Mouse (Mus musculus) kidney, embryonic 16.5 days (tissue): ENCODE results near the gene Map3k9. TPM values are rescaled to one million over a fixed set of nuclear protein-coding genes. Genes with fewer than 3 reads are reported as not detected.

Source experiments
- ATAC-seq: fragments of 200-750 bp; cut with Nextera tagmentation; 2 replicates; pipeline ENCODE4 v1.8.0; 2017; ENCODE audit warnings: moderate TSS enrichment; ENCODE audit not compliant: low FRiP score, low TSS enrichment
- H3K27ac ChIP-seq: fragments of 300-500 bp; sonication (generic); 2 replicates; pipeline ENCODE4 v1.5.1; 2014; ENCODE audit warnings: low read length
- H3K27me3 ChIP-seq: fragments of 300-500 bp; sonication (generic); 2 replicates; pipeline ENCODE4 v1.6.1; 2014; ENCODE audit warnings: low read length, control low read depth, mixed read lengths; ENCODE audit not compliant: insufficient read depth
- H3K36me3 ChIP-seq: fragments of 300-500 bp; sonication (generic); 2 replicates; pipeline ENCODE4 v1.6.1; 2014; ENCODE audit warnings: low read length, control low read depth, mixed read lengths; ENCODE audit not compliant: insufficient read depth
- H3K4me1 ChIP-seq: fragments of 300-500 bp; sonication (generic); 2 replicates; pipeline ENCODE4 v1.6.1; 2014; ENCODE audit warnings: low read length, control low read depth, mixed read lengths; ENCODE audit not compliant: insufficient read depth
- H3K4me2 ChIP-seq: fragments of 300-500 bp; sonication (generic); replicated peaks from 2 replicates; pipeline ENCODE4 v1.6.1; 2014; ENCODE audit warnings: low read depth, low read length
- H3K4me3 ChIP-seq: fragments of 300-500 bp; sonication (generic); 2 replicates; pipeline ENCODE4 v1.5.1; 2014; ENCODE audit warnings: mild to moderate bottlenecking, low read length
- H3K9ac ChIP-seq: fragments of 300-500 bp; sonication (generic); replicated peaks from 2 replicates; pipeline ENCODE4 v1.6.1; 2014; ENCODE audit warnings: low read length
- H3K9me3 ChIP-seq: fragments of 300-500 bp; sonication (generic); 2 replicates; pipeline ENCODE4 v1.6.1; 2016; ENCODE audit warnings: low read length, control low read depth
- whole genome bisulfite sequencing: fragments of 180-500 bp; shearing (Covaris S2); extraction: QIAGEN DNeasy Blood & Tissue Kit; methylation state at CpG from one replicate; pipeline ENCODE4 v1.1.7; 2014; 5-methylcytosine and 5-hydroxymethylcytosine counted together
- polyA plus RNA-seq: library from polyadenylated mRNA; unstranded; fragments of >200 nt; fragmentation: Nextera tagmentation; extraction: Ambion mirVana; gene quantifications from 2 replicates; pipeline ENCODE4 v1.2.1, GENCODE M21; 2015

The Map3k9 gene
- polyA plus RNA-seq, 1 experiment from 2014 or later: 0.97 TPM

DNA sequence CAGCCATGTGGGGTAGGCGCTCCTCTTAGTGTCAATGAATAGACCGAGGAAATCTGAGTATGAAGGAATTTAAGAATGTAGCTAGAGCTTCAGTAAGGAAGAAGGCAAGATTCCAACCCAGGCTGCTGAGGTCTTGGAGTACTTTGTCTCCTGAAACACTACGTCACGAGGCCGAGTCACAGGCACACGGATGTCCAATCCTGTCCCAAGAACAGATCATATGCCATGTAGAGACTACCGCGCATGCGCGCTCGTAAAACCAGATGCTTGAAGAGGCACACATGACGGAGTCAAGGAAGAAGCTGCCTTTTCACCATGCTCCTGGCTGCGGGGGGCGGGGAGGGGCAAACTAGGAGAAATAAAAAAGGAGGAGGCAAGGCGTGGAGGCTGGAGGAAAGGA lies 90.9 kb downstream of the Map3k9 start:
- Histone ChIP-seq H3K4me3 (no peak overlapping the region), H3K27ac (no peak overlapping the region), H3K27me3 (no peaks in the 10 kb centered on the region), H3K4me2 (no peak overlapping the region), H3K9ac (no peak overlapping the region), H3K9me3 (no peaks in the 10 kb centered on the region), H3K4me1 (no peaks in the 10 kb centered on the region), H3K36me3 (no peaks in the 10 kb centered on the region)
- WGBS: 90% methylated on average over 15 of the region's 15 CpGs
- ATAC-seq: no peak

DNA sequence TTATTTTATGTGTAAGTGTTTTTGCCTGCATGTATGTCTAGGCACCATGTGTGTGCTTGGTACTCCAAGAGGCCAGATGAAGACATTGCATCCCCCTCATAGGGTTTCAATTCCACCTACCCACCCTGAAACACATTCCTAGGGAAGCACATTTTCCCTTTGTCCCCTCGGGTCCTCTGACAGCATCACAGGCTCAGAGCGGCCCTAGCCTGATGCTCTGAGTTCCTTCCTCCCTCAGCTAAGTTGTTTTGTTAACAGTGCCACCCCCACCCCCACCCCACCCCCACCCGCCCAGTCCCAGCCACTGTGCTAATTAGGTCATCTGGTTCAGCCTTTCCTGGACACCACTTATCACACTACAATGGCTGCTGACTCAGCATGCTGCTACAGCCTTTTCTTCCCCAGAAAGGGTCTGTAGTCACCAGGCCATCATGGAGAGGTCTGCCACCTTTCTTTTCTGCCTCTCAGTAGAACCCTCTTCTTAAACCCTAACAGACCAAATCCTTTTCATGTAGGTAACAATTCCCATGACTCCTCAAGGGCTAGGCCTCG lies 91.4 kb downstream of the Map3k9 start:
- Histone ChIP-seq H3K4me1 (no peaks in the 10 kb centered on the region), H3K4me2 (no peak overlapping the region), H3K9ac (no peak overlapping the region), H3K9me3 (no peaks in the 10 kb centered on the region), H3K27me3 (no peaks in the 10 kb centered on the region), H3K27ac (no peak overlapping the region), H3K36me3 (no peaks in the 10 kb centered on the region), H3K4me3 (no peak overlapping the region)
- no peak for ATAC-seq
- WGBS: 36% methylated on average over 4 of the region's 4 CpGs

DNA sequence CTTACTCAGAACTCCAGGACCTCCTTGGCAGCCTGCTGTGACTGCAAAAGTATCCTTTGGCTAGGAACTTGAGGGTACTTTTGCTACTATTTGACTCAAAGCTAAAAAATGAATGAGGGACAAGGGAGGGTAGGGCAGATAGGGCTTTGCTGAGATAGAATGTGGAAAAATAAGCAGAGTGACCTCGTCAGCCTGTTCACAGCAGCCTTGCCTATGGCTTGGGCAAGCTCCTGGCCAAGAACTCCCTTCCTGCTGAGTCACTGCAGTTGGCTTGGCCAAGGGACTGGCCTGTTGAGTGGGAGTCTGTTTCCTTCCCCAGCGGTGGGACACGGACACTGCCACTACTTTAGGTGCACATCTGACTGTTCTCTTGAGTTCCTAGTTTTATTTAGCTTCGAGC lies 92.4 kb downstream of the Map3k9 start:
- Histone ChIP-seq H3K36me3 (no peaks in the 10 kb centered on the region), H3K9me3 (no peaks in the 10 kb centered on the region), H3K27ac (no peak overlapping the region), H3K4me2 (no peak overlapping the region), H3K4me1 (no peaks in the 10 kb centered on the region), H3K9ac (no peak overlapping the region), H3K27me3 (no peaks in the 10 kb centered on the region), H3K4me3 (no peak overlapping the region)
- ATAC-seq: no peak
- WGBS: 80% methylated on average over 4 of the region's 4 CpGs

DNA sequence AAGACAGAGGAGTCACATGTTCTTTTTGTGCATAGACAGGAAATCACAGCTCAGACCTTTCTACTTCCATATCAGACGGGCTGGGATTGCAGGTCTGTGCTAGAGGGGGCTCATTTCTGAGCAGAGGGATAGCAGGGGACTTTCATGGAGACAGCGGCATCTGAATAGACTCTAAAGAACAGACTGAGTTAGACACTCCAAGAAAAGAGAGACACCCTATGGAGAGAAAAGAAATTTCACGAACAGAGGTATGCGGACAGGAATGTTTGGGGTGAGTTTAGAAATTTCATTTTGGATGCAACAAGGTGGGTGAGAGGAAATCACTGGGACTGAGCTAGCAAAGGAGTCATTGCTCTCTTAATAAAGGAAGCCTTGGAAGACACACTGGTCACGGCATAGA lies 93.1 kb downstream of the Map3k9 start:
- Histone ChIP-seq H3K9ac (no peak overlapping the region), H3K36me3 (no peaks in the 10 kb centered on the region), H3K27me3 (no peaks in the 10 kb centered on the region), H3K4me1 (no peaks in the 10 kb centered on the region), H3K27ac (no peak overlapping the region), H3K4me3 (no peak overlapping the region), H3K9me3 (no peaks in the 10 kb centered on the region), H3K4me2 (no peak overlapping the region)
- 86% methylated on average over 5 of the region's 5 CpGs for WGBS
- ATAC-seq: no peak

DNA sequence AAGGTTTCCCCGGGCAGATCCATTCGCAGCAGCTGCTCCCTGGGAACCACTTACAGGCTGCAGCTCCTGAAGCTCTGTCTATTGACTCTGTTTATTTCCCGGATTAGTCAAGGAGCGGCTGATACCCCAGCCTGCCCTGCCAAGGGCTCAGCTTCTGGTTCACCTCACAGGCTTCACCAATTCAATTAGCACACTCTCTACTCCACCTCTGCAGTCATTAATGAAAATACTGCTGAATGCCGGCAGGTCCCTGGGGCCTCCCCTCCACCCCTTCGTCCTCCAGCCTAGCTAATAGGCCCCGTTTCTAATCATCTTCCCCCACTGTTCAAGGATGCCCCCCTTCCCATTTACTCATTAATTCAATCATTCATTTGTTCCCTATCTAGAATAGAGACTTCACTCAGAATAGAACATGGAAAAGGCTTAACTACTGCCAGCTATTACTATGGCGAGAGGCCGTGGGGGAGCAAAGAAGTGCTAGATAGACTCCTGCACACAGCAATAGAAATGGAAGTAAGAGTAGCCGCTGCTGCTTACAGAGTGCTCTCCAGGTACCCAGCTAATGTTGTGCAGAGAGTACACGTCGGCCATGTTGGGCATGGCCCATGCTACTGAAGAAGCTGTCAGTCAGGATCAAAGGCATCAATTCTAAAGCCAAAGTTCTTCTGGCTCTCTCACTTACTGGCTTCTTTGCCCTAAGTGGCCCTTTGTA lies 94.4 kb downstream of the Map3k9 start:
- Histone ChIP-seq H3K4me3 (no peak overlapping the region), H3K27ac (no peak overlapping the region), H3K27me3 (no peaks in the 10 kb centered on the region), H3K4me1 (no peaks in the 10 kb centered on the region), H3K36me3 (no peaks in the 10 kb centered on the region), H3K9me3 (no peaks in the 10 kb centered on the region), H3K9ac (no peak overlapping the region), H3K4me2 (no peak overlapping the region)
- 54% methylated on average over 12 of the region's 12 CpGs for WGBS
- ATAC-seq: no peak

DNA sequence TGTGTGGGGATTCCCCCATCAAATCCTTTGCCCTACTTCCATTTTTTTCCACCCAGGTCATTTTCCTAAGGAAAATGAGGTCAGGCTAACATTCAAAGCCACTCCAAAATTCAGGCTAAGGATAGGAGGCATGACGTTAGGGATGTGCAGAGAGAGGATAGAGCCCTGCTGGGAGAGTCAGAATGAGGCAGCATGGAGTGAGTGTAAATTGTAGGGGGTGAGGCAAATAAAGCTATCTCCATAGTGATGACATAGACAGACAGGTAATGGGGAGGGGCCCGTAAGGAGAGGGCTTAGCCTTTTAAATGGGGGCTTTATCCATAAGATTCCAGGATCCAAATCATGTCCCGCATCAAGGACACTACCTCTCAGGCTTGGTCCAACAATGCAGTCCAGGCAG lies 95.0 kb downstream of the Map3k9 start:
- WGBS: 51% methylated on average over 3 of the region's 3 CpGs
- no peak for ATAC-seq
- Histone ChIP-seq H3K36me3 (no peaks in the 10 kb centered on the region), H3K9ac (no peak overlapping the region), H3K27me3 (no peaks in the 10 kb centered on the region), H3K27ac (no peak overlapping the region), H3K4me2 (no peak overlapping the region), H3K4me1 (no peaks in the 10 kb centered on the region), H3K9me3 (no peaks in the 10 kb centered on the region), H3K4me3 (no peak overlapping the region)

DNA sequence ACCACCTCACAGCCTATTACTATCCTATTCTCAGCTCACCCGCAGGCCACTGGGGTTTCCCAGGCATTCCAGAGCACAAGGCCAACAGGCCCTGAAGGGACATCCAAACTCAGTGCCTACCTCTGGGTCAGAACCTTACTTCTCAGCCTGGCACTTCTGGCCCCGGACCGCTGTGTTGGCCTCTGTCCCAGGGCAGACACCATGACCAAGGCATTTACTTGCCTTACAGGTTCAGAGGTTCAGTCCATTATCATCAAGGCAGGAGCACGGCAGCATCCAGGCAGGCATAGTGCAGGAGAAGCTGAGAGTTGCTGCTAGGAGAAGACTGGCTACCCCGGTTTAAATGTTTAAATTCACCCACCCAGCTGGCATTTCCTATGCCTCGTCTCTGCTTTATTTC lies 96.9 kb downstream of the Map3k9 start:
- 74% methylated on average over 6 of the region's 6 CpGs for WGBS
- Histone ChIP-seq H3K9me3 (no peaks in the 10 kb centered on the region), H3K27ac (no peak overlapping the region), H3K36me3 (no peaks in the 10 kb centered on the region), H3K4me1 (no peaks in the 10 kb centered on the region), H3K27me3 (no peaks in the 10 kb centered on the region), H3K9ac (no peak overlapping the region), H3K4me2 (no peak overlapping the region), H3K4me3 (no peak overlapping the region)
- no peak for ATAC-seq

DNA sequence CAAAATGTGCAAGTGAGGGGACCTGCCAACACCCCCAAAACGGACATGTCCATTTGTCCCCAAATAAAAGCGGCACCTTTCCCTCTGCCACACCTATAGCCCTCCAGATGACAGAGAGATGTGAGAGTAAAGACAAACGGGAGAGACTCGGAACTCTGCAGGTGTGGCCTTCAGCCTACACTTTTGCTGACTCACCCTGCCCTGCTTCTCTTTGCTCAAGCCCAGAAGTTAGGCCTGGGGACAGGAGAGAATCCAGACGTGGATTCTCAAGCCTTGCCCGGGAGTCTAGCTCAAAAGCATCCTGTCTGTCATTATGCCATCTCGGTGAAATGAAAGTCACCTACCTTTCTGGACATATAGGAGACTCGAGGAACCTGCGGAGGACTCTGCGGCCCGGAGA lies 97.6 kb downstream of the Map3k9 start:
- no peak overlapping the region for H3K9ac ChIP-seq
- no peaks in the 10 kb centered on the region for H3K4me1 ChIP-seq
- no peak overlapping the region for H3K27ac ChIP-seq
- H3K4me2 ChIP-seq: no peak overlapping the region
- 72% methylated on average over 11 of the region's 11 CpGs for WGBS
- no peaks in the 10 kb centered on the region for H3K9me3 ChIP-seq
- no peaks in the 10 kb centered on the region for H3K27me3 ChIP-seq
- no peak overlapping the region for H3K4me3 ChIP-seq
- ATAC-seq: no peak
- no peaks in the 10 kb centered on the region for H3K36me3 ChIP-seq

DNA sequence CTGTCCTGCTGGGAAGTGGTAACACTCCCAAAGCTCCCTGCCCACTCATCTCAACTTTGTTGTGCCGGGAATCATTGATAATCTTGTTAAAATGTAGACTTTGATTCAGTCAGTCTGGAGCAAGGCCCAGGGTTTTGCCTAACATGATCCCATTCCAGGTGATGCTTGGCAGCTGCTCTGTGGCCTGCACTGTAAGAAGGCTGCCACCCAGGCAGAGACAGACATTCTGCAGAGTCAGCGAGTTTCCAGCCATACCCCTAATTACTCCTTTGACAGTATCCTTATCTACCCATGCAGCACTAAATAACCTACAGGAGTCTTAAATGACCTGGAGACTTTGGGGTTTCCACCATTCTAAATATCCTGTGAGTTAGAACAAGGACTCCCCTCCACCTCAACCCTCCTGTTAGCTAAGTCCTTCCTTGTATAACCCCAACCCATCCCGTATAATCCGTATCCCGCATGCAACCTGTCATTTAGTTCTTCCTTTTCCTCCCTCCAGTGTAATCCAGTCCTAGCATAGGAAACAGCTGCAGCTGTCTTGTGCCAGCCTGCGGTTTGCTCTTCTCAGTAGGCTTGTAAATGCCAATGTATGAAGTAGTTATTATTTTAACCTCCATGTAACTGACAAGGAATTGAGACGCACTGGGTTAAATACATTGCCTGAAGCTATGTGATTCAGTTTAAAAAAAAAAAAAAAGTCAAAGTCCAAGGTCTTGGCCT lies 101.0 kb downstream of the Map3k9 start:
- Histone ChIP-seq H3K36me3 (no peaks in the 10 kb centered on the region), H3K4me1 (no peaks in the 10 kb centered on the region), H3K27ac (no peak overlapping the region), H3K4me2 (no peak overlapping the region), H3K9ac (no peak overlapping the region), H3K9me3 (no peaks in the 10 kb centered on the region), H3K27me3 (no peaks in the 10 kb centered on the region), H3K4me3 (no peak overlapping the region)
- no peak for ATAC-seq
- 64% methylated on average over 7 of the region's 7 CpGs for WGBS

DNA sequence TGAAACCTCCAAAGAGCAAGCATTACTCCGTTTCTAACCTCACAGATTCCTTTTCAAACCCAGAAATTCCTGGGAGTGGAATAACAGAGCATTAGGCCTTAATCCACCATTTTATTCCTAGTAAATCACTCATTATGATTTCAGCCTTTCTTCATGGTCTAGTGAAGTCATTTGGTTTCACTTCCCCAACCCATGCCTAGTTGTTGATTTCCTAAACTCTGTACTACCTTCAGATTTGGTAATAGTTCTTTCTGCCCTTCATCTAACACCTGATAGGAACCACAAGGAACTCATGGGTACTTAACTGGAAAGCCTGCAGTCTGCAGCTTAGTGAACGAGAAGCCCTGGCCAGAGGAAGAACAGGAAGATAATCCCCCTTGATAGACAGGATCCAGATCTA lies 105.4 kb downstream of the Map3k9 start:
- H3K4me2 ChIP-seq: no peak overlapping the region
- 54% methylated on average over 2 of the region's 2 CpGs for WGBS
- no peak overlapping the region for H3K9ac ChIP-seq
- H3K27ac ChIP-seq: no peak overlapping the region
- no peaks in the 10 kb centered on the region for H3K36me3 ChIP-seq
- ATAC-seq: no peak
- H3K4me3 ChIP-seq: no peak overlapping the region
- H3K27me3 ChIP-seq: no peaks in the 10 kb centered on the region
- H3K9me3 ChIP-seq: no peaks in the 10 kb centered on the region
- no peaks in the 10 kb centered on the region for H3K4me1 ChIP-seq
